Mouse (Mus musculus): ENCODE measurements around the gene Usp31.

Gene Usp31

DNA sequence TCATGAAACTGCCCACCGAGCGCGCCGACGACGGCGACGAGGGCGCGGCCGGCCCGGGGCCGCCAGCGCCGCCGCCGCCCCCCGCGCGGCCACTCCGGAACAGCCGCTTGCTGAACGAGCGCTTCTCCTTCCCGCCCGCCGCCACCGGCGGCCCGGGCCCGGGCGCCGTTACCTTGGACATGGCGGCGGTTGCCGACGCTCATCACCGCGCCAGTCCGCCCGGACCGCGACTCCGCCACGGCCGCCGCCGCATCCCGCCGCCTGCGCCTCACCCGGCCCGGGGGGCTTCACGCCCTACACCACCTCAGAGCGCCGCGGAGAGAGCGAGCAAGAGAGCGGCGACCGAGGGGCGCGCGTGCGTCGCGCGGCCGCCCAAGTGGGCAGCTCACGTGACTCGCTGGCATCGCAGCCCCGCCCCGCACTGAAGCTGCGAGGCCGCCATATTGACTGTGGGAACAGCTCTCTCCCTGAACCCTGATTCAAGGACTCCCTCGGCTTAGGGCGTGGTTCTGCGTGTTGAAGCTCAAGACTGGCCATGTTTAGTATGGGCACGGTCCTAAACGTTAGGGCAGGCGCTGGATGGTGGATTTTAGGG lies at the start of gene Usp31:
Gene Usp31, minus strand, starts transcription at position 181 of the 595 bp plus-strand sequence.
- peak; percentile 84 for DNase-seq (ENCODE audit: low spot score)

- no peak for DNase-seq (ENCODE audit: low spot score)
Measured at GRCm38 (mm10) chr7:121754748-121755147, 47.7 kb upstream of the Usp31 start.

GRCm38 (mm10) chr7:121750244-121750643 lies 43.2 kb upstream of the Usp31 start:
- no peak for DNase-seq (ENCODE audit: low spot score)

DNA sequence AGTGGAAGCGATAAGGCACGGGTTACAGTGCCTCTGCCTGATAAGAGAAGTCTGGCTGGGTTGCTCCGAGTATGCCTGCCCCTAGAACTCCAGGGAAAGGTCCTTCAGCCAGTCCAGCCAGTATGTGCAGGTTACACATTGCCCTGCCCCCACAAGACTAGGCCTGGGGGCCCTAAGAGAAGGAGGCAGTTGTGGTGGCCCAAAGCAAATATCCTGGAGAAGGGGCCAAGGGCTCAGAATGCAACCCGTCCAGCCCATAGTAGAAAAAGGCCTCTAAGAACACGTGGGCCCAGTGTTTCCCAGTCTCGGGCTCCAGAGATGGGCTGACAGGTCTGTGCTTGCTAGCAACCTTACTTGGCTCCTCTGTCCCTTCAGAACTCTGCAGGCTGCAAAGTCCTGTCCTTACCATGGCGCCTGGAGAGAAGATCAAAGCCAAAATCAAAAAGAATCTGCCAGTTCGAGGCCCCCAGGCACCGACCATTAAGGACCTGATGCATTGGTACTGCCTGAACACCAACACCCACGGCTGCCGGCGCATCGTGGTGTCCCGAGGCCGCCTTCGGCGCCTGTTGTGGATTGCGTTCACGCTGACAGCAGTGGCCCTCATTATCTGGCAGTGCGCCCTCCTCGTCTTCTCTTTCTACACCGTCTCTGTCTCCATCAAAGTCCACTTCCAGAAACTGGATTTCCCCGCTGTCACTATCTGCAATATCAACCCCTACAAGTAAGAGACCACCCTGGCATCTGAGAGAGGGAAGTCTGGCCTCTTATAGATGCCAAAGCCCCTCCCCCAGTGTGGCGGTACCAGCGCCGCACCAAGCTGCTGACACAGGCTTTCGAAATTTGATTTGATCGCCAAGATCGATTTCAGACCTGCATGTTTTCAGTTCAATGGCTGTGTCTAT lies 30.7 kb upstream of the Usp31 start:
- DNase-seq (ENCODE audit: low spot score): no peak

DNA sequence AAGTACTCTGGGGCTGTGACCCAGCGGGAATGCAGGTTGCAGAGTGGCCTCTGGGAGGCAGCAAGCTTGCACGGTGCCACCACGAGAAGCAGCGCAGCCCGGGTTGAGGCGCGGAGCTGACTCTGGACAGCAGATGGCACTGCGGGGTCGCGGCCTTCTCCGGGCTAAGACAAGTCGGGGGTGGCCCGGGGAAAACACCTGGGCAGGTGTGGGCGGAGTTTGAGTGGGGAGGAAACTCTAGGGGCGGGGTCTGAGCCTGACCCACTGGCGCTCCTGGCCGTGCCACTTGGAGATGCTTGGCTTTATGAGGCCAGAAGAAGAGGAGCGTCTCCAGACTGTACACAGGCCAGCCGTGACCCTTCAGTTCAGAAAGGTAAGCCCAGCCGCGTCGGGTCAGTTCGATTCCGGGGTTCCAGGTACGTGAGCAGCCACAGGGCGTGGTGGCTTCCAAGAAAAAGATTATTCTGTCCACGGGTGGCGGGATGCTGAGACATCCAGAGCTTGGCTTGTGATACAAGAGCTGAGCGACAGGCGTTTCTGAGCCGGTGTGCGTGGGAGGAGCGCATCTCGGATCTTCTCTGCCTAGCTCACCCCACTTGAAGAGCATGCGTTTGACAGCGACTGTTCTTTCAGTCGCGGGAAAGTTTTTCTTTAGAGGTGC lies 27.2 kb upstream of the Usp31 start, which contains the start of gene Scnn1g:
Gene Scnn1g, plus strand, starts transcription at position 309 of the 661 bp plus-strand sequence.
- DNase-seq (ENCODE audit: low spot score): peak; percentile 75

GRCm38 (mm10) chr7:121730225-121730624 lies 23.2 kb upstream of the Usp31 start:
- DNase-seq (ENCODE audit: low spot score): peak; percentile 41

DNA sequence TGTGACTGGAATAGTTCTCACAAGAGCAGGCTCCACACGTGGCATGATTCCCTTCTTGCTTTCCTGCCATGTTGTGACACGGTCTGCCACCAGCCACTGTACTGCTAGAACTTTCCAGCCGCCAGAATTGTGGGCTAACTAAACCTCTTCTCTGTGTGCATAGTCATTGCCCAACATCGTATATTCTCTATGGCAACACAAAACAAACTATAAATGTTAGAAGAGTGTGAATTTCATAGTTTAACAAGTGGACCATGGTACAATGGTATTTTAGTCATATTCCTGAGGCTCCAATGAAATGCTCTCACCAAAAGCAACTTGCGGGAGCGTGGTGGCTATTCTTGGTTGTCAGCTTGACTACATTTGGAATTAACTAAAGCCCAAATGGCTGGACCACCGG lies 10.0 kb upstream of the Usp31 start:
- no peak for DNase-seq (ENCODE audit: low spot score)

- no peak for DNase-seq (ENCODE audit: low spot score)
Measured at GRCm38 (mm10) chr7:121711171-121711570, 4.1 kb upstream of the Usp31 start.

DNA sequence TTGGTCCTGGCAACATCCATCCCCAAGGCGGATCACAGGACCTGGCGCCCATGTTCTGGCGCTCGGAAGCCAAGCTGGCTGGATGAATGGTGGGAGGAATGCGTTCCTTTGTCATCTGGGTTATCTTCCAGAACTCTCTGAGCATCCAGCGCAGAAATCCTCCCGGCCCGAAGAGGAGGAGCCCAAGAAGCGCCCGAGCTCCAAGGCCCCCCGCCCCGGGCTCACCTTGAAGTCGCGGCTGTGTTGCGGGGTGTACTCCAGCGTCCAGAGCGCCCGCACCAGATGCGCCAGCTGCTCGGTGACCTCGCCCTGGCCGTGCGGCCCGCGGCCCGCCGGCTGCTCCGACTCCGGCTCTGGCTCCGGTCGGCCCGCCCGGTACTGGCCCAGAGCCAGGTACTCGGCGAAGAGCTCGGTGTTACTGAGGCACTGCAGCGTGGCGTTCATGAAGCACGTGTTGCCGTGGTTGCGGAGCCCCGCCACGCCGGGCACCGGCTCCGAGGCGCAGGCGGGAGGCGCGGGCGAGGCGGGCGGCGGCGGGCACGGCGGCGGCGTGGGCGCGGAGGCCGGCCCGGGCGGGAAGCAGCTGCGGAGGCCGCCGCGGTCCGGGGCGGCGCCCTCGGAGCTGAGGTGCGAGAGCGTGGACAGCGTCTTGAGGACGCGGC lies 511 bp downstream of the Usp31 start:
- DNase-seq (ENCODE audit: low spot score): peak; percentile 27

DNA sequence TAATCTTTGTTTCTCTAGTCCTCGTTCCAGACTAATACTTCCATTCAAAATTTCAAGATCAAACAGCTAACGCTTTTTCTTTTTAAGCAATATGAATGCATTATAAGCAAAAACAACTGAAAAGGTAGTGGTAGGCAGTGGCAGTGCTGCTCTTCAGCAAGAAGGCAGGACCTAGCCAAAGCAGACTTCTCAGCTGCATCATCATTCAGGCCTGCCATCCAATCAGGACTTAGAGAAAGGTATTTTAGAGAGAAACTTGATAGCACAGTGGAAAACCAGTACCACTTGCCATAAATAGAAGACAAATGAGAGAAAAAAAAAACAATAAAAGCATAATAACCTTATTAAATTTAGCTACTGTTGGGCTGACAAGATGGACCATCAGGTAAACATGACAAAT lies 2.0 kb downstream of the Usp31 start:
- DNase-seq (ENCODE audit: low spot score): no peak

DNA sequence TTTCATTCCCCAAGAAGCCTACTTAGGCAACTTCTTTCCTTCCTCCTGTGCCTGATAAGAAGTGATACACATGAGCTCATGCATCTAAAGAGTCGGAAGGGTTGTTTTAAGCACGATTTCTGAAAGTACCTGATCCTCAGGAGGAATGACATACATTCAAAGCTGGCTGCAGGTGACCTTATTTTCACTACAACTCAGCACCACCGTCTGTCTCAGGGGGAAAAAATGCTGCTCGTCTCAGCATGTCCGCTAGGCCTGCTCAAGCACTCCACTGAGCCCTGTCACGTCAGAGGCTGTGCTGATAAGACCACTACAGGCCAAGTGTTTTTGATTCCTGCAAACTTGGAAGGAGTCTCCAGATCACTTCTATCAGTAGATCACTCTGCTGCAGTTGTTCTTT lies 5.1 kb downstream of the Usp31 start:
- DNase-seq (ENCODE audit: low spot score): no peak

DNA sequence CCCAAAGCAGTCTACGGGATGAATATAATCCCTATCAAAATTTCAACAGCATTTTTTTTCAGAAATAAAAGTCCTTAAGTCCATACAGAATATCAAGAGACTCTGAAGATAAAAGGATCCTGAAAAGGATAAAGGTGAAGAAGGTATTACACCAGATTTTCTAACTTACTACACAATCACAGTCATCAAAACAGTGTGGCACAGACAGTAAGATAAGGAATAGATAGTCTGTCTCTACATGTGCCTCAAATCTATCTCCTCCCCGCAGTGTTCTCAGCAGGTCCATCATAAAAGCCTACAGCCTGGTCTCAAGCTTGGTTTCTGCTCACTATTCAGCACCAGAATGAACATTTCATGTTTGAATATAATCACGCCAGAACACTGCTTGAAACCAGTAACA lies 6.6 kb downstream of the Usp31 start:
- no peak for DNase-seq (ENCODE audit: low spot score)

GRCm38 (mm10) chr7:121699218-121699617 lies 7.8 kb downstream of the Usp31 start:
- no peak for DNase-seq (ENCODE audit: low spot score)

GRCm38 (mm10) chr7:121697574-121697973 lies 9.5 kb downstream of the Usp31 start:
- DNase-seq (ENCODE audit: low spot score): no peak

DNA sequence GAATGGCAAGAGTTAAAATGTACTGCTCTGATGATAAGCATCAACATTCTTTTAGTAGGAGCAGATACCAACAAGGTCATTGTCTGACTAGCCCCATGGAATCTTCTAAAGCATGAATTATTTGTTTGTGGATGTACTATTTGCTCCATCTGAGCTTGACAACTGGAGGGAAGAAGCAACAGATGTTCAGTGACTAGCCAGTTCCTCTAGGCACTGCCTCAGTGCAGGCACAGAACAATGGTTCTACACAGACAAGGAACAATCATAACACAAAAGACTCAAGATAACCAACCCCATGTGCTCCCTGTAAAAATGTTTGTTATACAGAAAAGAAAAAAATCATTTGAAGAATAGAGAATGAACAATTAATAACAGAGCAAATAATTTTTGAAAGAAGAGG lies 9.9 kb downstream of the Usp31 start:
- DNase-seq (ENCODE audit: low spot score): no peak

DNA sequence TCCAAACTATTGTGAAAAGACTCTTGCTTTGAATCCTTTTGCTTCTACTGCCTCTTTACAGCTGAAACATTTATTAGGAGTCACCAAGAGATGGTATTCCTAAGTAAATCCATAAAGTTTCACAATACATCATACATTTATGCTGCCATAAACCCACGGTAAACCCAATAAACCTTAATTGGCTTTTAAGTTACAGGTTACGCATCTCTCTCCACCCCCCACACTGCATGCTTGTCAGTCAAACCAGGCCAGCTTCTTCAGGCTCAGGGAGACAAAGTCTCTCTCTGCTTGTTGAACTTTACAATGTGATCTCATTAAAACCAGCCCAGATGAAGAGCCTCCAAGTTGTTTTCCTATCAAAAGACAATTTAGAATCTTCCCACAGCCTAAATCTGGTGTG lies 15.2 kb downstream of the Usp31 start:
- no peak for DNase-seq (ENCODE audit: low spot score)

GRCm38 (mm10) chr7:121689338-121689737 lies 17.7 kb downstream of the Usp31 start:
- no peak for DNase-seq (ENCODE audit: low spot score)

GRCm38 (mm10) chr7:121685140-121685984 lies 21.7 kb downstream of the Usp31 start:
- DNase-seq (ENCODE audit: low spot score): no peak

- no peak for DNase-seq (ENCODE audit: low spot score)
Measured at GRCm38 (mm10) chr7:121681191-121681590, 25.9 kb downstream of the Usp31 start.

- no peak for DNase-seq (ENCODE audit: low spot score)
Measured at GRCm38 (mm10) chr7:121677105-121677753, 29.8 kb downstream of the Usp31 start.

DNA sequence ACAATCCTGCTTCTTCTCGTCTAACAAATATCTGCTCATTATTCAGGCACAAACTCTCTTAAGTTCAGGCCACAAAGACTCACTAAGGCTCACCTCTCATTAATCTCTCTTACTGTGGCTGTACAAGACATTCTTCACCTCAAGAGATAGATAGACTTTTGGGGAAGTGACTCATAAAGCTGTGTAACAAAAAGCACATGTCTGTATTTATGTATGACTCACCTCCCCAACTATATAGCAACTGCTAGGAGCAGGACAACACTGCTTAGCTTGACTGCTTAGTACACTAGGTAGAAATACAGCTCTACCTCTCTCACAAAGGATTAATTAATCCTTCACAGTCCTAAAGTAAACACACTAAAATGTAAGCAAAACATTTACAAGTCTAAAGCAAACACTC lies 46.3 kb downstream of the Usp31 start:
- DNase-seq (ENCODE audit: low spot score): no peak
